Mouse (Mus musculus) gonadal fat pad, adult 2 months (tissue): Measurements from ENCODE around the gene Serinc4. TPM values are rescaled to one million over a fixed set of nuclear protein-coding genes. Genes with fewer than 3 reads are reported as not detected.

Experiments
- DNase-seq: peaks from one replicate; pipeline ENCODE4 v3.0.0-alpha.2; 2012; ENCODE audit warnings: low read depth
- polyA plus RNA-seq: library from polyadenylated mRNA; depleted of rRNA; stranded (reverse); fragments of >200 nt; gene quantifications from 2 replicates; pipeline ENCODE4 v1.2.3, GENCODE M21; 2012

The Serinc4 gene
- polyA plus RNA-seq, 1 experiment = 1.2 TPM

DNA sequence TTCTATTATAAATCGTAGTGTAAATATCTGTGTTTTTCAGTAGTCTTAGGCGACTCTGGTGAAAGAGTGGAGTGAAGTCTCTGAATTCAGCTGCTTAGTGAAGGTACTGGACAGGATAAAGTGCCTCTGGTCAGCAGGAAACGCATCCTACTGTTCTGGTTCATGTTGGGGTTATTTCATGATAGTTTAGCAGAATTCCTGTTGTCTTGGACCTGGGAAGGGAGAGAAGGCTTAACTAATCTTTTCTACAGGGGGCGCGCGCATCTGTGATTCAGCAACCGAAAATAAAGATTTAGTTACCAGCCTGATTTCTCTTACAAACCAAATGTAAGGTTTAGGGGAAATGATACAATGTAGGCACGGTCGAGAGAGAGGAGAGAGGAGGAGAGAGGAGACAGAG, 8.4 kb downstream of the Serinc4 start:
- no peak for DNase-seq

DNA sequence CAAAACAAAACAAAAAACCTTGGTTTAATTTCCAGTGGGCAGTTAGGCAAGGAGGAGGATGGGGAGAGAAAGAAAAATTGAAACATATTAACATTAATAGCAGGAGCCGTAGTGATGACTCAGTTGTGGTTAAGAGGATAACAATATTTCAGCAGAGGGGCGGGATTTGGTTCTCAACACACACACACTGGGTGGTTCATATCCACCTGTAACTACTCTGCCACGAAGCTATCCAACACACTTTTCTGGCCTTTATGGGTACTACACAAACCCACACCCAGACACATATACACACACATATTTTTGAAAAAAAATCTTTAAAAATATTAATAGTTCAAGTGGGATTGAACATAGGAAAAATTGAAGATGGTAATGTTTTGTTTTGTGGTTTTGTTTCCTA, 9.6 kb downstream of the Serinc4 start:
- DNase-seq = no peak

GRCm38 (mm10) chr2:121446506-121446905, 10.1 kb downstream of the Serinc4 start:
- no peak for DNase-seq

GRCm38 (mm10) chr2:121445117-121445516, 11.5 kb downstream of the Serinc4 start:
- DNase-seq = no peak

GRCm38 (mm10) chr2:121444178-121444577, 12.4 kb downstream of the Serinc4 start, which contains the start of gene Ell3:
Gene Ell3, minus strand, starts transcription at chr2:121444278.
- no peak for DNase-seq

DNA sequence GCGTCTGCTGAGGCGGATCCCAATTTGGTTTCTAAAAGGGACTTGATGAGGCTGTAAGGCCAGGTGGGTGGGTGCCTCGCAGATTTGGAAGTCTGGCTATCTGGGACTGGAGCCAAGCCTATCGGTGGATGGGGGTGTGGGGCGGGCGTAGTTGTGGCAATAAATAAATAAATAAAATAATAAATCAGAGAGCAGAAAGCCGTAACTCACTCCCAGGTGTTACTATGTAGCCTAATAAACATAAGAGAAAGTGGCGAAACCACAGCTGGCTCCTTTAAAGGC, 13.6 kb downstream of the Serinc4 start:
- no peak for DNase-seq

GRCm38 (mm10) chr2:121442259-121443067, 14.1 kb downstream of the Serinc4 start:
- peak; percentile 54 for DNase-seq

DNA sequence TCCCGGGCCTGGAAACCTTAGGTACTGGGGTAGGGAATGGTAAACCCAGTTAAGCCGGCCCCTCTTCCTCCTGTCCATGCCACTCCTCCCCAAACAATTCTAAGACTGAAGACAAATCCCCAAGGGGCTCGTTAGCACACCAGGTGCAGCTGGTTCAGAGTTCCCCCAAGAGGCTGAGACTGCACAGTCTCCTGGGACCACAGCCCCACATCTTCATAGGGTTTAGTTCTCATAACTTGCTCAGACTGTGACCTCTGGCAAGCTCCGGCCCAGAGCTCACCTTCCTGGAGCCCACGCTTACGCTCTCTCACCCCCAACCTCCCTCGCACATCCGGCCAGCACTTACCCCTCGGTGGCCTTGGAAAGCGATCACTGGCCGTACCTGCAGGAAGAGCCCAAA, 14.8 kb downstream of the Serinc4 start:
- no peak for DNase-seq

- no peak for DNase-seq
These were observed 15.6 kb downstream of the Serinc4 start for GRCm38 (mm10) chr2:121440834-121441605.

DNA sequence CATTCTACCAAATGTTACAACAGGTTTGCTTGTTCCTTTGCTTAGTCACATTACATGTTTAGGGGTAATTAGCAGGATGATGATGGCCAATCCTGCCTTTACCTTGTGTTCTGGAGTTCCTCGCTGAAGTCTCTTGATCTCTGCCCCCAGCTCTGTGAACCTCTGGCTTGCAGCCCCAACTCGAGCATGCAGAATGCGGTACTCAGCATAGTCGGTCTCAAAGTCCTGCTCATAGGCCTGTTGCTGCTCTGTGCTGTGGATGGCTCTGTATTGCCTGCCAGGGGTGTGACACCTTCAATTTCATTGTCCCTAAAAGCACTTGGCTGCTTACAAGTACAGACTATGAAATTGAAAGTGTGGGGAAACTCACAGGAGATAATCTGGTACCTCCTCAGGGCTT, 16.8 kb downstream of the Serinc4 start:
- no peak for DNase-seq

DNA sequence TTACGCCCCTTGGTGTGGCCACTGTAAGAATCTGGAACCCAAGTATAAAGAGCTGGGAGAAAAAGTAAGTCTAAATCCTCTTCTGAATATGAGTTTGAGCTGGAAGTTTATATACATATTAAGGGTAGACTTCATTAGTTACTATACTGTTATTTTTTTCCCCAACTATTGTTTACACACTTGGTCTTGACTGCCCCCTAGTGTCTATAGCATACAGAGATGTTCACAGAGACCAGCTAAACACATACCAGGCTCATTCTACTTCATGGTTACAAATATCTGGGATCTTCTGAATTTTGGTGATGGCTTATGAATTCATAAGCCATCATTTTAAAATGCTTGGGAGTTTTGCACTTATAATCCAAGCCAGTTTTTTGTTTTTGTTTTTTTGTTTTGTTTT, 21.7 kb downstream of the Serinc4 start:
- no peak for DNase-seq

DNA sequence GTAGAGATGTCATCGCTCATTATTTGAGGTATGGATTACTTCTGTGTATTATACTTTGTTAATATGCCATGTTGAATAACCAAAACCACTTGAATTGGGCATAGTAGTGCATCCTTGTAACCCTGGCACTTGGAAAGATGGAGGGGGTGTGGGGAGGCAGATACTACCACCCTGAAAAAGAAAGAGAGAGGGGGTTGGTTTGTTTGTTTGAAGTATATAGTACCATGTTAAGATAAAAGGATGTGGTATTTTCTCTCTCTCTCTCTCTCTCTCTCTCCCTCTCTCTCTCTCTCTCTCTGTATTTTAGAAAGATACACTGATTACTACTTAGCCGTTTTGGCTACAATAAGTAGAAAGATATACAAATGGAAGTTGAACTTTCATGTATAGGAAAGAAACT, 30.7 kb downstream of the Serinc4 start:
- DNase-seq = no peak

DNA sequence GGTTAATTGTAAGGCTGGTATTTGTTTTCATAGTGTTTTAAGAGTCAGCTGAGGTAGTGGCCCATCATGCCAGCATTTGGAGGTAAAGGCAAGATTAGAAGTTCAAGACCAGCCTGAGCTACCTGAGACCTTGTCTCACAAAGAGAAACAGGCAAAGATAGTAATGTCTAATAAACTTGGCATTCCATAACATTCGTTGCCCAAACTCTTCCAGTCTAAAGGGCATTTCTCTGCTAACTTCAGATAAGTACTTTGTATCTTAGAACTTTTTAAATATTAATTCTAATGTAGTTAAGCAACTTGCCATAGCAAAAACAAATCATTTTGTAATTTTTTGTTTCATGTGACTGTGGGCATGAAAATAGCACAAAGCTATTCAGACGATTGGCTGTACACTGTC, 33.4 kb downstream of the Serinc4 start:
- no peak for DNase-seq

DNA sequence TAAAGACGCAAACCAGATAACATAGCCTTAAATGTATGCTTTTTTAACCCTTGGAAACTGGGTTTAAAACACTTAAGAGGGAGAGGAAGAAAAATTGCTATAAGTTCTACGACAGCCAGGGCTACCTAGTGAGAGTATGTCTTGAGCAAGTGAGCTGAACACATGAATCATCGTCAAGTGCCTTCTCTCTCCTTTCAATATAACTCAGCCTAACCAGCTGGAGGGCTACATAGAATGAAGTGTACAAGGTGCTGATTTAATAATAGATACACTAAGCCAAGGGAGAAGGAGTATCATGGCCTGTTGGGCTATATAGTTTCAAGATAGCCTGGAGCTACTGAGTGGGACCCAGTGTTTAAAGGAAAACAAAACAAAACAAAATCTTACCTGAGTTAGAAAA, 38.1 kb downstream of the Serinc4 start:
- DNase-seq = no peak

DNA sequence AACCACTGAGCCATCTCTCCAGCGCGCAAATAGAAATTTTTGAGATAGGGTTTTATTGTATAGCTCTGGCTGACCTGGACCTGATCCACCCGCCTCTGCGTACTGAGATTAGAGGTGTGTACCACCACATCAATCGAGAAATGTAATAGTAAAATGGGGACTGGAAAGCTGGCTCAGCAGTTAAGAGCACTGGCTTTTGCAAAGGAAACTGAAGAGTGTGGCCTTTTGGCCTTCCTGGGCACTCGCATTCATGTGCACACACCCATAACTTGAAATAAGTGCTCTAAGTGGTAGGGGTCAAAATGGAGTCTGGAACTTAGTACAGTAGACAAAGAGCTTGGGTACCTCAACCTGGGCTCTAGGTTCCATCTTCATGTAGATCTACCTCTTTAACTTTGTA, 40.2 kb downstream of the Serinc4 start:
- no peak for DNase-seq

DNA sequence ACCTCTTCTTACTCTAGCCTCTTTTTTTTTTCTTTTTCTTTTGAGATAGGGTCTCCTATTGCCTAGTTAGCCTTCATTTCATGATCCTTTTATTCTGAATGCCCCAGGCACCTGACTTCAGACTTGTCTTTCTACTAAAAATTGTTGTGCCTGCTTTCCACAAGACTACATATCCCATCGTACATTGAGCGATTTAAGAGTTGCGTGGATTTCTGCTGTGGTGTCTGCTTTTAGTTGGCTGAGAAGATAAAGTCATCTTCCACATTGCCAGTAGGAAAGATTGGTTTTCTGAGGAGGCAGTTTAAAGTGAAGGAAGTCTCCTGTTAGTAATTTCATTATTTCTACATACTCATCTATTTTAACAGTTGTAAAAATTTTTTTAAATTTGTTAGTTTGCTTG, 41.0 kb downstream of the Serinc4 start:
- no peak for DNase-seq

DNA sequence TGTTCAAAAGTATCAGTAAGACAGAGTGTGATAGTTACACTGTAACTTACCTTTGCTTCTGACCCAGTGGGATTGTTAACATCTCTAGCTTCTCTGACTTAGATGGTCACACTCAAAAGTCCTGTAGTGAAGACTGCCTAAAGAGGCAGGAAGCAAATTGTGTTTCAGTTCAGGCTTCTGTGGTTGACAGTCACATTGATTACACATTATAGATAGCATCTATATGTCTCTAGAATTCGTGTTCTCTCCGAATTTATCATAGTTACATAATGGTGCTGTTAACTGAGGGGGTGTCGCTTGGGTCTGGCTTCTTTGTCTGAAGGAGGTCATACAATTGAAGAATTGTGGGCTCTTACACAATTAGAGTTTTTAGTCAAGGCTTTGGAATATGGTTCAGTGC, 41.5 kb downstream of the Serinc4 start:
- DNase-seq = no peak

DNA sequence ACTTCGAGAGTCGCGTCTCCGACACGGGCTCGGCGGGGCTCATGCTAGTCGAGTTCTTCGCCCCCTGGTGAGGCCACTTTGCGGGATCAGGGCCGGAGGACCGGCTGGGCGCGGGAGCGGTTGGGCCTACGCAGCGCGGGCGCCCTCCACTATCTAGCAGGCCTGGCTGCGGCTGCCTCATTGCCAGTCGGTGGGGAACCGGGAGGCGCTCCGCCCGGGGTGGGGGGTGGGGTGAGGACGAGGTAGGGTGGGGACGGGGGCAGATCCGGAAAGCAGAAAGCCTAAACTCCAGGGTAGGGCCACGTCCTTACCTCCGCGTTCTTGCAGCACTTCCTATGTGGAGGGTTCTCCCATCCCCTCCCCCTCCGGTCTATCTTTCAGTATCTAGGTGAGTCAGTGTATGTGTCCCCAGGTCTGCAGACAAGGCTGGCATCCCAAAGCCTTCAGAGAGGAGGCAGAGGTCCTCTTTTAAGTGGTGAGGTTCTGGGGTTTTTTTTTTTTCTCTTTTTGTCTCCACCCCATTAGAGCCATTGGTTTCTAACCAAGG, 42.4 kb downstream of the Serinc4 start:
- DNase-seq = peak; percentile 13

GRCm38 (mm10) chr2:121413387-121414042, 43.1 kb downstream of the Serinc4 start, which contains the start of the genes Pdia3 and Catsper2:
Gene Pdia3, plus strand, starts transcription at chr2:121413775.
Gene Catsper2, minus strand, starts transcription at chr2:121413792.
- DNase-seq = peak; percentile 19

DNA sequence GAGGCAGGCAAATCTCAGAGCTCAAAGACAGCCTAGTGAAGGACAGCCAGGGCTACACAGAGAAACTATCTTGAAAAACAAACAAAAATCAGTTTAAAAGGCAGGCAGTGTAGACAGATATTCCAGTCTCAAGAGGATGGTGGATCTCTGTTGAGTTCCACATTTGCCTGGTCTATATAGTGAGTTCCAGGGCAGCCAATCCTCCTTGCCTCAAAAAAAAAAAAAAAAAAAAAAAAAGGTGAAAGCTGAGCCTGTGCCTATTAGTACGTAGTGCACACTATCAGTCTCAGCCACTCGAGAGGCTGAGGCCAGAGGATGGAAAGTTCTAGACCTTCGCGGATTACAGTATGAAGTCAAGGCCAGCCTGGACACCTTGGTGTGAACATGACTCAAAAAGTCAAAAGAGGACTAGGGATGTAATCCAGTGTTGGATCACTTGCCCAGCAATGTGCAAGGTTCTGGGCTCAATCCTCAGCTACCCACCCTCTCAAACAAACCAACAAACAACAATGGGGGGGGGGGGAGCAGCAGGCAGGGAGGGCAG, 43.7 kb downstream of the Serinc4 start:
- no peak for DNase-seq

- no peak for DNase-seq
These were observed 48.4 kb downstream of the Serinc4 start for GRCm38 (mm10) chr2:121408160-121408559.

DNA sequence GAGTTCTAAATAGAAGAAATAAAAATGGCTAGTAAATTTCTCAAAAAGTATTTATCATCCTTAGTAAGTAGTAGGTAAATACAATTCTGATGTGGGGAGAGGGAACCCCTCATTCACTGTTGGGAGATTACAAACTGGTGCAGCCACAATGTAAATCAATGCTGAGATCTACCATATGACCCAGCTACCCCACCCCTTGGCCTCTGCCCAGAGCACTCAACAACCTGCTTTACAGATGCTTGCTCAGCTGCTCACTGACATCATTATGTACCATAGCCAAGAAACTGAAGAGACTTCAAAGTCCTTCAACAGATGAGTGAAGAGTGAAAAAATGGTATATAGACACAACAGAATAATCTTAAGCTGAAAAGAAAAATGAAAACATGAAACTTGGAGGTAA, 53.3 kb downstream of the Serinc4 start:
- DNase-seq = no peak
